Mouse (Mus musculus): ENCODE data around the gene Adamtsl3. TPM values are rescaled to one million over a fixed set of nuclear protein-coding genes. Genes with fewer than 3 reads are reported as not detected.

Gene Adamtsl3
- polyA plus RNA-seq, 1 experiment from 2014 or later, result 0.09 TPM

GRCm38 (mm10) chr7:82423602-82424001 is 88.1 kb downstream of the Adamtsl3 start:
- Histone ChIP-seq H3K4me3 (replicated peaks) (no peak overlapping the region), H3K9me3 (replicated peaks) (no peaks in the 10 kb centered on the region), H3K4me2 (no peak overlapping the region), H3K4me1 (replicated peaks) (no peaks in the 10 kb centered on the region), H3K9ac (no peak overlapping the region), H3K27ac (no peak overlapping the region), H3K27me3 (no peaks in the 10 kb centered on the region), H3K36me3 (no peaks in the 10 kb centered on the region)
- WGBS (ENCODE audit: insufficient replicate concordance), result 85% methylated on average over 2 of the region's 2 CpGs
- DNase-seq (no peak), ATAC-seq (ENCODE audit: low read depth) (no peak)

GRCm38 (mm10) chr7:82424281-82424680 is 88.8 kb downstream of the Adamtsl3 start:
- H3K9me3 ChIP-seq (replicated peaks), result no peaks in the 10 kb centered on the region
- H3K36me3 ChIP-seq, result no peaks in the 10 kb centered on the region
- no peaks in the 10 kb centered on the region for H3K4me1 ChIP-seq (replicated peaks)
- DNase-seq, result no peak
- no peak overlapping the region for H3K4me3 ChIP-seq (replicated peaks)
- H3K27me3 ChIP-seq, result no peaks in the 10 kb centered on the region
- WGBS (ENCODE audit: insufficient replicate concordance), result 57% methylated on average over 1 of the region's 1 CpGs
- no peak overlapping the region for H3K27ac ChIP-seq
- no peak overlapping the region for H3K9ac ChIP-seq
- H3K4me2 ChIP-seq, result no peak overlapping the region
- ATAC-seq (ENCODE audit: low read depth), result no peak

DNA sequence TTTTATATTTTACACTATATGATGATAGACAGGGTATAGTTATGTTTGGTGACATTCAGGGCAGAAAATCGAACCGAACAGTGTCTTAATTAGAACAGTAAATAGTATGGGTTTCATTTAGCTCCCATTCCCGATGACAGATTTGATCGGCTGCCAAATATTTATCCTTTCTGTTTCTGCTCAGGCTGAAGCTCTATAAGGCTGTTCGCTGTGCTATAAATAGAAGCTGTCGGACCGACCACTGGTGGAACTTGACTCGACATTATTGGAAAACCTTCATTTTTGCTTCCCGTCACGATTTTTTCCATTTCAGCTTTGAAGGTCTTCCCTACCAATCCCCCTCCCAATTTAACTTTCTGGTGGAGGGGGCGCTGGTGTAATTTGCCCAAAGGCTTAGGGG is 89.9 kb downstream of the Adamtsl3 start:
- Histone ChIP-seq H3K4me1 (replicated peaks) (no peaks in the 10 kb centered on the region), H3K27ac (no peak overlapping the region), H3K36me3 (no peaks in the 10 kb centered on the region), H3K27me3 (no peaks in the 10 kb centered on the region), H3K4me2 (no peak overlapping the region), H3K9ac (no peak overlapping the region), H3K4me3 (replicated peaks) (no peak overlapping the region), H3K9me3 (replicated peaks) (no peaks in the 10 kb centered on the region)
- DNase-seq, result no peak
- no peak for ATAC-seq (ENCODE audit: low read depth)
- 61% methylated on average over 11 of the region's 11 CpGs for WGBS (ENCODE audit: insufficient replicate concordance)

GRCm38 (mm10) chr7:82429447-82429846 is 94.0 kb downstream of the Adamtsl3 start:
- Histone ChIP-seq H3K4me3 (replicated peaks) (no peak overlapping the region), H3K36me3 (no peaks in the 10 kb centered on the region), H3K9me3 (replicated peaks) (no peaks in the 10 kb centered on the region), H3K4me1 (replicated peaks) (no peaks in the 10 kb centered on the region), H3K4me2 (no peak overlapping the region), H3K9ac (no peak overlapping the region), H3K27ac (no peak overlapping the region), H3K27me3 (no peaks in the 10 kb centered on the region)
- no peak for DNase-seq
- 13% methylated on average over 4 of the region's 4 CpGs for WGBS (ENCODE audit: insufficient replicate concordance)
- no peak for ATAC-seq (ENCODE audit: low read depth)

DNA sequence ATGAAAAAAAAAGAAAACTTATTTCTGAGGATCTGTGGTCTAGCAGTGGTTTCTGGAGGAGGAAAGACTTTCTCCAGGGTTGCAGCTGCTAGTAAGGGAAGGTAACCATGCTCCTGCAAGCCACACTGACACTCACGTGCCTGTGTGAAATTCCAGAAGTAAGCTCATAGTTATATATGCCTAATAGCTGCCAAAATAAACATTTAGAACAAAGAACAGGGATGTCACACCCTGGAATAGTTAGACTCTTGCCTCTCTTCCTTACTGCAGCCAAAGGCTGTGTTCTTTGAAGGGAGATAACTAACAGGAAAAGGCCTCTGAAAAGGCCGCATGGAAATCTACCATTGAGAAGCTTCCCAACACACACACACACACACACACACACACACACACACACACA is 96.1 kb downstream of the Adamtsl3 start:
- ATAC-seq (ENCODE audit: low read depth) (no peak), DNase-seq (no peak)
- Histone ChIP-seq H3K4me3 (replicated peaks) (no peak overlapping the region), H3K9ac (no peak overlapping the region), H3K27ac (no peak overlapping the region), H3K4me2 (no peak overlapping the region), H3K36me3 (no peaks in the 10 kb centered on the region), H3K9me3 (replicated peaks) (no peaks in the 10 kb centered on the region), H3K4me1 (replicated peaks) (no peaks in the 10 kb centered on the region), H3K27me3 (no peaks in the 10 kb centered on the region)
- 20% methylated on average over 2 of the region's 2 CpGs for WGBS (ENCODE audit: insufficient replicate concordance)

DNA sequence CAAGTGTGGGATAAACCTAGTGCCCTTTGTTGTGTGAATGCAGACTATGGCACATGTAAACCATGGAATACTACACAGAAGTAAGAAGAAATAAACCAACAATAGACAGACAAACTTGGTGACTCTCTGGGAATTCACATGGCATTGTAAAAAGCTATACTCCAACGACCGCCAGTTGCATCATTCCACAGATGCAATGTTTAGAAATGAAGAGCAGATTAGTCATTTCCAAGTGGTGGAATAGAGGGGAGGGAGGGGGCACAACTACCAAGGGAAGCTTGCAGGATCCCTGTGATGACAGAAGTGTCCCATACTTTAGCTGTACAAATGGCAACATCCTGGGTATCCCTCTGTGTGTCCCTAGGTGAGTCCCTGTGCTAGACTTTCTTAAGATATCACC is 97.7 kb downstream of the Adamtsl3 start:
- Histone ChIP-seq H3K27ac (no peak overlapping the region), H3K4me1 (replicated peaks) (no peaks in the 10 kb centered on the region), H3K9me3 (replicated peaks) (no peaks in the 10 kb centered on the region), H3K27me3 (no peaks in the 10 kb centered on the region), H3K36me3 (no peaks in the 10 kb centered on the region), H3K4me2 (no peak overlapping the region), H3K9ac (no peak overlapping the region), H3K4me3 (replicated peaks) (no peak overlapping the region)
- ATAC-seq (ENCODE audit: low read depth) (no peak), DNase-seq (no peak)
- 65% methylated on average over 2 of the region's 2 CpGs for WGBS (ENCODE audit: insufficient replicate concordance)

GRCm38 (mm10) chr7:82458376-82458775 is 122.9 kb downstream of the Adamtsl3 start:
- H3K4me2 ChIP-seq, result no peak overlapping the region
- no peaks in the 10 kb centered on the region for H3K36me3 ChIP-seq
- H3K9ac ChIP-seq, result no peak overlapping the region
- ATAC-seq (ENCODE audit: low read depth) (no peak), DNase-seq (no peak)
- no peak overlapping the region for H3K4me3 ChIP-seq (replicated peaks)
- no peak overlapping the region for H3K27ac ChIP-seq
- no peaks in the 10 kb centered on the region for H3K4me1 ChIP-seq (replicated peaks)
- no peaks in the 10 kb centered on the region for H3K9me3 ChIP-seq (replicated peaks)
- H3K27me3 ChIP-seq, result no peaks in the 10 kb centered on the region
- 58% methylated on average over 2 of the region's 2 CpGs for WGBS (ENCODE audit: insufficient replicate concordance)

GRCm38 (mm10) chr7:82462921-82463523 is 127.5 kb downstream of the Adamtsl3 start:
- DNase-seq (no peak), ATAC-seq (ENCODE audit: low read depth) (no peak)
- H3K9me3 ChIP-seq (replicated peaks), result no peaks in the 10 kb centered on the region
- no peaks in the 10 kb centered on the region for H3K4me1 ChIP-seq (replicated peaks)
- WGBS (ENCODE audit: insufficient replicate concordance), result 78% methylated on average over 10 of the region's 10 CpGs
- no peak overlapping the region for H3K9ac ChIP-seq
- no peak overlapping the region for H3K4me3 ChIP-seq (replicated peaks)
- no peak overlapping the region for H3K27ac ChIP-seq
- no peak overlapping the region for H3K4me2 ChIP-seq
- no peaks in the 10 kb centered on the region for H3K27me3 ChIP-seq
- H3K36me3 ChIP-seq, result no peaks in the 10 kb centered on the region

DNA sequence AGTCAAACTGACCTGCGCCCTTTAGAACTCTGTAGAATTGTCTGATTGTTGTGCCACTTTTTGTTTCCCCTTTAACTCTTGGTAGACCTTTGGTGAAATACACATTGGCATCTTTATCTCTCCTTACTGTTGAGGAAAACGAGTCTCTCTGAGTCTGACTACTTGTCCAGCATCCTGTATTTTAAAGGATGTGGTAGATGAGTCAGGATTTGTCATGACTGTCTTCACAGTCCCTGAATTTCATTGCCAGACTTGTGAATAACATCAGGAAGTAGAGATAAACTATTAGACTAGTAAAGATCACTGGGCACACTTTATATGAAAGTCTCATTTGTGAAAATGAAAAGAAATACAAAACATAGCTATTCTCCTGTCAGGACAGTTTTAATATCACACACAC is 128.9 kb downstream of the Adamtsl3 start:
- ATAC-seq (ENCODE audit: low read depth) (no peak), DNase-seq (no peak)
- Histone ChIP-seq H3K27ac (no peak overlapping the region), H3K36me3 (no peaks in the 10 kb centered on the region), H3K9ac (no peak overlapping the region), H3K4me2 (no peak overlapping the region), H3K4me1 (replicated peaks) (no peaks in the 10 kb centered on the region), H3K4me3 (replicated peaks) (no peak overlapping the region), H3K27me3 (no peaks in the 10 kb centered on the region), H3K9me3 (replicated peaks) (no peaks in the 10 kb centered on the region)
- WGBS (ENCODE audit: insufficient replicate concordance), result 32% methylated on average over 2 of the region's 2 CpGs

DNA sequence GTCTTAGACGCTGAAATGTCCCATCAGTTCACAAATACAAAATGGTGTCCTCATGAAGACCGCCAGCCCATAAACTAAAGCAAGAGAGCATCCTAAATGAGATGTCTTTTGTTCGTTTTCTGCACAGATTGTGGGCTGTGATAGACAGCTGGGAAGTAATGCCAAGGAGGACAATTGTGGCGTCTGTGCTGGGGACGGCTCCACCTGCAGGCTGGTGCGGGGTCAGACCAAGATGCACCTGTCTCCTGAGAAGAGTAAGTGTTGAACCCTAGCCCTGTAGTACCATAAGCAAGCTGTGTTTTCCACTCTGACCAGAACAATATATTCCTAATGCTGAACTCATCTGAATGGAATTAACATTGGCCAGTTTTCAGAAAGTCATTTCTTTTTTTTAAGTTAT is 129.9 kb downstream of the Adamtsl3 start:
- ATAC-seq (ENCODE audit: low read depth) (no peak), DNase-seq (no peak)
- H3K4me1 ChIP-seq (replicated peaks), result no peaks in the 10 kb centered on the region
- 52% methylated on average over 6 of the region's 6 CpGs for WGBS (ENCODE audit: insufficient replicate concordance)
- no peak overlapping the region for H3K27ac ChIP-seq
- H3K27me3 ChIP-seq, result no peaks in the 10 kb centered on the region
- no peaks in the 10 kb centered on the region for H3K36me3 ChIP-seq
- no peaks in the 10 kb centered on the region for H3K9me3 ChIP-seq (replicated peaks)
- no peak overlapping the region for H3K4me2 ChIP-seq
- no peak overlapping the region for H3K9ac ChIP-seq
- no peak overlapping the region for H3K4me3 ChIP-seq (replicated peaks)

DNA sequence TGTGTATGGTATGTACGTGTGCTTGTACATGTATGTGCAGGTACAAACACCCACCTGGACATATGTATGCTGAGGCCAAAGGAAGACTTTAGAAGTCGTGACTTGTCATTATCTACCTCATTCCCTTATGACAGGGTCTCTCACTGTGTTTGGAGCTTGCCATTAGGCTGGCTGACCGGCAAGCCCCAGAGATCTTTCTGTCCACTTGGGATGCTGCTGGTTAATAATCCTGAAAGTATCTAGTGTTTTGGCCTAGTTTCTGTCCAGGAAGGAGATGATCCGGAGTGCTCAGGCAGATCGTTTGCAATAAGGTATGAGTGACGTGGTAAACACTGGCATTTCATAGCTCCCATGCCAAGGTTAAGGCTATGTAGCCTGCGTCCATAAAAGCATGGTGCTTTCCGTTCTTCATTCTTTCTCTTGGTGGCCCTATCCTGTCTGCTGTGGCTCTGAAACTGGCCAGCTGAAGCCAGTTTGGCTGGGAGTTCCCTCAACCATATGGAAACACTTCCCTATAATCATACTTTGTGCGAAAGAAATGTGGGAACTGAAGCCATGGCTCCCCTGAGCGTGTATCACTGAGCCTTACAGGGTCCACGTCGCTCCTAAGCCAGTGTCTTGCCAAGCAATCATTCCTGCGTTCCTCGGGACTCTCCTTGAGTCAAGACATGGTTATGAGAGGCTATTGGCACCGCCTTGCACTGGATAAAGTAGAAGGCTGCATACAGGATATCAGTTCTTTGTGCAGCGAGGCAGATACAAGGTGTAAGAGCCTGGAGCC is 141.1 kb downstream of the Adamtsl3 start:
- WGBS (ENCODE audit: insufficient replicate concordance), result 64% methylated on average over 16 of the region's 16 CpGs
- H3K9me3 ChIP-seq (replicated peaks), result no peaks in the 10 kb centered on the region
- ATAC-seq (ENCODE audit: low read depth) (no peak), DNase-seq (no peak)
- H3K9ac ChIP-seq, result no peak overlapping the region
- no peaks in the 10 kb centered on the region for H3K36me3 ChIP-seq
- H3K4me1 ChIP-seq (replicated peaks), result no peaks in the 10 kb centered on the region
- no peak overlapping the region for H3K27ac ChIP-seq
- H3K4me3 ChIP-seq (replicated peaks), result no peak overlapping the region
- H3K4me2 ChIP-seq, result no peak overlapping the region
- no peaks in the 10 kb centered on the region for H3K27me3 ChIP-seq

GRCm38 (mm10) chr7:82478461-82478860 is 143.0 kb downstream of the Adamtsl3 start:
- H3K27ac ChIP-seq, result no peak overlapping the region
- no peak overlapping the region for H3K4me3 ChIP-seq (replicated peaks)
- H3K36me3 ChIP-seq, result no peaks in the 10 kb centered on the region
- ATAC-seq (ENCODE audit: low read depth), result no peak
- 49% methylated on average over 3 of the region's 3 CpGs for WGBS (ENCODE audit: insufficient replicate concordance)
- no peak overlapping the region for H3K9ac ChIP-seq
- no peak for DNase-seq
- no peaks in the 10 kb centered on the region for H3K4me1 ChIP-seq (replicated peaks)
- H3K27me3 ChIP-seq, result no peaks in the 10 kb centered on the region
- H3K4me2 ChIP-seq, result no peak overlapping the region
- H3K9me3 ChIP-seq (replicated peaks), result no peaks in the 10 kb centered on the region
